Mouse (Mus musculus) ES-Bruce4 (cell line): ENCODE results near the gene Plxnb2.

ENCODE experiments used
- CTCF ChIP-seq: IDR thresholded peaks from one replicate; pipeline ENCODE4 v1.8.1; 2011; ENCODE audit warnings: low read depth, low read length
- EP300 ChIP-seq: IDR thresholded peaks from 2 replicates; pipeline ENCODE4 v1.6.1; 2011; ENCODE audit warnings: low read depth, low read length; ENCODE audit not compliant: insufficient read depth
- POLR2A ChIP-seq: IDR thresholded peaks from one replicate; pipeline ENCODE4 v1.8.1; 2011; ENCODE audit warnings: low read length; ENCODE audit not compliant: insufficient read depth

GRCm38 (mm10) chr15:89147024-89147423 is 33.6 kb downstream of the Plxnb2 start:
- no peak for TF ChIP-seq CTCF
- TF ChIP-seq EP300: no peak
- no peak for TF ChIP-seq POLR2A
